Mouse (Mus musculus): Measurements from ENCODE around the gene Cyp51. TPM values are rescaled to one million over a fixed set of nuclear protein-coding genes. Genes with fewer than 3 reads are reported as not detected.

Cyp51 gene
- total RNA-seq, 2 experiments from 2014 or later: 51.1 to 57.1 TPM

GRCm38 (mm10) chr5:4031846-4032245 lies 72.7 kb downstream of the Cyp51 start:
- DNase-seq (ENCODE audit: extremely low spot score in 1 of 2, low spot score in 1 of 2): no peak

Other genes with a start within 250 kb of the Cyp51 start
- gene Mterf1a, start 210.8 kb downstream of the Cyp51 start, total RNA-seq (2021): 10 to 100 TPM in 1 of 2 experiments, 1 to 10 TPM in 1; 8.1 to 11.9 TPM
- gene Akap9, start 176.7 kb downstream of the Cyp51 start, total RNA-seq (2021): 10 to 100 TPM; 57.2 to 62.5 TPM
- gene Mterf1b, start 87.6 kb upstream of the Cyp51 start, total RNA-seq (2021): 1 to 10 TPM; 5.0 to 5.8 TPM

Measured in layer of hippocampus, postnatal 25 days (tissue).